Mouse (Mus musculus) CH12.LX (cell line): ENCODE measurements around the gene Sall1. TPM values are rescaled to one million over a fixed set of nuclear protein-coding genes. Genes with fewer than 3 reads are reported as not detected.

Experiments used
- DNase-seq: peaks from one replicate; pipeline ENCODE4 v3.0.0-alpha.2; 2013; ENCODE audit errors: extremely low read depth
- H3K27ac ChIP-seq: 2 replicates; pipeline ENCODE4 v1.5.1; 2012; ENCODE audit warnings: low read depth, mild to moderate bottlenecking, control low read depth, moderate library complexity; ENCODE audit not compliant: insufficient read depth
- H3K27me3 ChIP-seq: replicated peaks from 2 replicates; pipeline ENCODE3; 2012; ENCODE audit warnings: inconsistent platforms
- H3K36me3 ChIP-seq, 2 experiments: replicated peaks in 1 of 2; 2 replicates each; pipeline versions ENCODE3 to v1.6.1; 2012; ENCODE audit warnings: inconsistent platforms in 1 of 2, low read length in 1 of 2, mild to moderate bottlenecking in 1 of 2, mixed read lengths in 1 of 2, moderate library complexity in 1 of 2; ENCODE audit not compliant: control insufficient read depth in 1 of 2, insufficient read depth in 1 of 2
- H3K4me1 ChIP-seq, 2 experiments: 2 replicates each; pipeline ENCODE4 v1.6.1; 2012; ENCODE audit warnings: inconsistent platforms in 1 of 2, moderate library complexity in 1 of 2; ENCODE audit not compliant: insufficient read depth in 2 of 2, control insufficient read depth in 1 of 2
- H3K4me2 ChIP-seq: 2 replicates; pipeline ENCODE4 v1.6.1; 2012; ENCODE audit warnings: low read depth, mild to moderate bottlenecking, control low read depth; ENCODE audit not compliant: poor library complexity, insufficient read depth, severe bottlenecking
- H3K4me3 ChIP-seq, 3 experiments: fragments of 150-350 bp in 1 of 3; sonication (generic) in 1 of 3; replicated peaks in 1 of 3; 2 replicates each; pipeline versions ENCODE3 to v1.5.1; 2011 to 2012; ENCODE audit warnings: low read depth in 2 of 3, low read length in 2 of 3, mild to moderate bottlenecking in 2 of 3, moderate library complexity in 2 of 3, control low read depth in 1 of 3, improper control_type of control experiment in 1 of 3, inconsistent platforms in 1 of 3, mixed read lengths in 1 of 3; ENCODE audit not compliant: poor library complexity in 1 of 3
- H3K79me2 ChIP-seq: replicated peaks from 2 replicates; pipeline ENCODE4 v1.6.1; 2012; ENCODE audit warnings: mild to moderate bottlenecking, moderate library complexity; ENCODE audit not compliant: control insufficient read depth, poor library complexity, insufficient read depth, severe bottlenecking; ENCODE audit errors: extremely low read depth
- H3K9ac ChIP-seq: 2 replicates; pipeline ENCODE4 v1.6.1; 2012; ENCODE audit warnings: low read depth, mild to moderate bottlenecking, control low read depth, moderate library complexity; ENCODE audit not compliant: insufficient read depth
- H3K9me3 ChIP-seq: replicated peaks from 2 replicates; pipeline ENCODE3; 2012; ENCODE audit warnings: low read length, inconsistent platforms, mixed read lengths
- BHLHE40 ChIP-seq: IDR thresholded peaks from 2 replicates; pipeline ENCODE4 v1.6.1; 2011; ENCODE audit warnings: mild to moderate bottlenecking, low read depth, low read length, improper control_type of control experiment
- CTCF ChIP-seq, 2 experiments: IDR thresholded peaks in 1 of 2; conservative IDR thresholded peaks in 1 of 2; 2 replicates each; pipeline ENCODE4 v1.5.1; 2011 to 2012; ENCODE audit warnings: low read depth in 2 of 2, low read length in 2 of 2, improper control_type of control experiment in 1 of 2, inconsistent platforms in 1 of 2, mild to moderate bottlenecking in 1 of 2, moderate library complexity in 1 of 2
- ELF1 ChIP-seq: IDR thresholded peaks from 2 replicates; pipeline ENCODE4 v1.6.1; 2014; ENCODE audit warnings: low read depth, mild to moderate bottlenecking, inconsistent platforms, low read length, improper control_type of control experiment
- EP300 ChIP-seq: IDR thresholded peaks from 2 replicates; pipeline ENCODE4 v1.6.1; 2011; ENCODE audit warnings: low read length, improper control_type of control experiment
- HCFC1 ChIP-seq: IDR thresholded peaks from 2 replicates; pipeline ENCODE4 v1.6.1; 2012; ENCODE audit warnings: low read depth, mild to moderate bottlenecking, inconsistent platforms, low read length, improper control_type of control experiment
- IRF4 ChIP-seq: IDR thresholded peaks from 2 replicates; pipeline ENCODE4 v1.6.1; 2014; ENCODE audit warnings: low read depth, mild to moderate bottlenecking, inconsistent platforms, low read length, improper control_type of control experiment
- JUND ChIP-seq: conservative IDR thresholded peaks from 2 replicates; pipeline ENCODE4 v1.6.1; 2011; ENCODE audit warnings: low read depth, low read length, improper control_type of control experiment
- KAT2A ChIP-seq: IDR thresholded peaks from 2 replicates; pipeline ENCODE4 v1.6.1; 2012; ENCODE audit warnings: low read length, improper control_type of control experiment, inconsistent platforms; ENCODE audit not compliant: insufficient replicate concordance
- MAFK ChIP-seq: IDR thresholded peaks from 2 replicates; pipeline ENCODE4 v1.6.1; 2011; ENCODE audit warnings: low read length, improper control_type of control experiment; ENCODE audit not compliant: insufficient replicate concordance
- MAX ChIP-seq: IDR thresholded peaks from 2 replicates; pipeline ENCODE4 v1.6.1; 2011; ENCODE audit warnings: low read length, improper control_type of control experiment
- MAZ ChIP-seq: IDR thresholded peaks from 2 replicates; pipeline ENCODE4 v1.6.1; 2012; ENCODE audit warnings: low read depth, mild to moderate bottlenecking, inconsistent platforms, low read length, improper control_type of control experiment, moderate library complexity
- MEF2A ChIP-seq: IDR thresholded peaks from 2 replicates; pipeline ENCODE4 v1.6.1; 2014; ENCODE audit warnings: low read depth, mild to moderate bottlenecking, inconsistent platforms, low read length, improper control_type of control experiment, borderline replicate concordance
- MXI1 ChIP-seq: IDR thresholded peaks from 2 replicates; pipeline ENCODE4 v1.6.1; 2011; ENCODE audit warnings: mild to moderate bottlenecking, low read depth, low read length, improper control_type of control experiment
- MYC ChIP-seq: IDR thresholded peaks from 2 replicates; pipeline ENCODE4 v1.6.1; 2011; ENCODE audit warnings: low read depth, mild to moderate bottlenecking, improper control_type of control experiment, low read length
- NRF1 ChIP-seq: IDR thresholded peaks from 2 replicates; pipeline ENCODE4 v1.6.1; 2014; ENCODE audit warnings: low read depth, mild to moderate bottlenecking, inconsistent platforms, low read length, improper control_type of control experiment, moderate library complexity
- RAD21 ChIP-seq: IDR thresholded peaks from 2 replicates; pipeline ENCODE4 v1.6.1; 2011; ENCODE audit warnings: low read depth, mild to moderate bottlenecking, low read length, improper control_type of control experiment, moderate library complexity
- SIN3A ChIP-seq: IDR thresholded peaks from 2 replicates; pipeline ENCODE4 v1.6.1; 2012; ENCODE audit warnings: low read length, improper control_type of control experiment, inconsistent platforms
- SMC3 ChIP-seq: IDR thresholded peaks from 2 replicates; pipeline ENCODE4 v1.6.1; 2011; ENCODE audit warnings: low read depth, low read length, improper control_type of control experiment
- TBP ChIP-seq: conservative IDR thresholded peaks from 2 replicates; pipeline ENCODE4 v1.6.1; 2011; ENCODE audit warnings: low read depth, low read length, improper control_type of control experiment
- UBTF ChIP-seq: IDR thresholded peaks from 2 replicates; pipeline ENCODE4 v1.6.1; 2012; ENCODE audit warnings: low read depth, mild to moderate bottlenecking, inconsistent platforms, low read length, improper control_type of control experiment, moderate library complexity
- USF1 ChIP-seq: IDR thresholded peaks from 2 replicates; pipeline ENCODE4 v1.6.1; 2014; ENCODE audit warnings: low read depth, mild to moderate bottlenecking, inconsistent platforms, low read length, improper control_type of control experiment
- USF2 ChIP-seq: conservative IDR thresholded peaks from 2 replicates; pipeline ENCODE4 v1.6.1; 2011; ENCODE audit warnings: low read depth, low read length, improper control_type of control experiment
- ZC3H11A ChIP-seq: IDR thresholded peaks from 2 replicates; pipeline ENCODE4 v1.6.1; 2012; ENCODE audit warnings: low read depth, mild to moderate bottlenecking, inconsistent platforms, low read length, improper control_type of control experiment
- ZKSCAN1 ChIP-seq: IDR thresholded peaks from 2 replicates; pipeline ENCODE4 v1.6.1; 2012; ENCODE audit warnings: low read depth, inconsistent platforms, low read length, improper control_type of control experiment, borderline replicate concordance
- ZMIZ1 ChIP-seq: IDR thresholded peaks from 2 replicates; pipeline ENCODE4 v1.6.1; 2012; ENCODE audit warnings: low read depth, mild to moderate bottlenecking, inconsistent platforms, low read length, improper control_type of control experiment
- ZNF384 ChIP-seq: IDR thresholded peaks from 2 replicates; pipeline ENCODE4 v1.6.1; 2012; ENCODE audit warnings: low read depth, low read length, improper control_type of control experiment, inconsistent platforms
- dilution Hi-C: fragments of 300-500 bp; cut with MboI; formaldehyde crosslinking; loops from 2 replicates; pipeline ENCODE4 v1.14.3; 2020; ENCODE audit warnings: low sequenced_read_pairs; ENCODE audit not compliant: extremely low pct_unique_long_range_greater_than_20kb, extremely low pct_ligation_motif_present
- in situ Hi-C: fragments of 300-500 bp; cut with MboI; formaldehyde crosslinking; loops from 3 replicates; pipeline ENCODE4 v1.14.3; 2019; ENCODE audit warnings: low sequenced_read_pairs, low pct_ligation_motif_present, low pct_unique_long_range_greater_than_20kb, mixed read lengths
- polyA plus RNA-seq: library from polyadenylated mRNA; unstranded; fragments of >175 nt; gene quantifications from 2 replicates; pipeline ENCODE4 v1.2.1, GENCODE M21; 2012; ENCODE audit warnings: low read depth; ENCODE audit not compliant: insufficient read length
- total RNA-seq, 2 experiments: library from RNA; depleted of rRNA; stranded (reverse); fragments of 300-350 nt in 1 of 2; fragments of >200 nt in 1 of 2; gene quantifications; 2 replicates each; pipeline ENCODE4 v1.2.3; 2012 to 2014

Gene Sall1
- total and polyA plus RNA-seq, 3 experiments, result not detected

- H3K4me1 ChIP-seq, result peaks cover 0 to 6% of the 10 kb centered on the region in 2 experiments; a peak in 1 of 4 replicates
- no peak overlapping the region for H3K4me2 ChIP-seq
- no peak for TF ChIP-seq ZMIZ1
- TF ChIP-seq UBTF, result no peak
- no peak for TF ChIP-seq MEF2A
- no peak for TF ChIP-seq USF1
- no peak for TF ChIP-seq IRF4
- no peak for TF ChIP-seq ZC3H11A
- TF ChIP-seq TBP, result no peak
- TF ChIP-seq EP300, result no peak
- no peak for TF ChIP-seq SMC3
- TF ChIP-seq MAX, result no peak
- TF ChIP-seq ELF1, result no peak
- TF ChIP-seq JUND, result no peak
- TF ChIP-seq MAFK, result no peak
- TF ChIP-seq MXI1, result no peak
- dilution Hi-C loops (no loop called here), in situ Hi-C loops (no loop called here)
- H3K79me2 ChIP-seq, result no peaks in the 10 kb centered on the region
- no peaks in the 10 kb centered on the region for H3K36me3 ChIP-seq
- no peak for DNase-seq
- peaks cover 50% of the 10 kb centered on the region for H3K9me3 ChIP-seq
- H3K9ac ChIP-seq, result no peak overlapping the region
- H3K27me3 ChIP-seq, result no peaks in the 10 kb centered on the region
- no peak overlapping the region for H3K4me3 ChIP-seq
- no peak overlapping the region for H3K27ac ChIP-seq
Observed at GRCm38 (mm10) chr8:89025281-89026138, 18.5 kb downstream of the Sall1 start.

GRCm38 (mm10) chr8:89024796-89025195 is 19.2 kb downstream of the Sall1 start:
- no peak overlapping the region for H3K27ac ChIP-seq
- dilution Hi-C loops (no loop called here), in situ Hi-C loops (no loop called here)
- H3K9me3 ChIP-seq, result peaks cover 47% of the 10 kb centered on the region
- no peak overlapping the region for H3K4me2 ChIP-seq
- no peak for DNase-seq
- H3K27me3 ChIP-seq, result no peaks in the 10 kb centered on the region
- no peak overlapping the region for H3K4me3 ChIP-seq
- H3K36me3 ChIP-seq, result no peaks in the 10 kb centered on the region
- TF ChIP-seq MAX (no peak), ZNF384 (no peak), TBP (no peak), MAFK (no peak), SIN3A (no peak), MAZ (no peak), NRF1 (no peak), RAD21 (no peak), ZMIZ1 (no peak), MYC (no peak), BHLHE40 (no peak), CTCF (conservative IDR thresholded peaks at IDR 0.05 in 1 of 2, IDR thresholded peaks at IDR 0.05 in 1 of 2; ENCODE audit: low read depth in 2 of 2, low read length in 2 of 2) (no peak), EP300 (no peak), ZKSCAN1 (no peak), USF2 (no peak), IRF4 (no peak), HCFC1 (no peak), KAT2A (no peak), ZC3H11A (no peak)
- H3K9ac ChIP-seq, result no peak overlapping the region
- H3K4me1 ChIP-seq, result peaks cover 0 to 6% of the 10 kb centered on the region in 2 experiments; a peak in 1 of 4 replicates
- H3K79me2 ChIP-seq, result no peaks in the 10 kb centered on the region
